Mouse (Mus musculus) testis, adult 2 months (tissue): ENCODE data around the gene Tmem62. TPM values are rescaled to one million over a fixed set of nuclear protein-coding genes. Genes with fewer than 3 reads are reported as not detected.
A peak's percentile ranks its signal among the peaks of the same experiment; 100 is the strongest.

ENCODE experiments used
- H3K27ac ChIP-seq: fragments of 200-500 bp; 2 replicates; pipeline ENCODE4 v1.5.1; 2012; ENCODE audit warnings: low read depth, low read length; ENCODE audit not compliant: control insufficient read depth, insufficient read depth
- H3K27me3 ChIP-seq: fragments of 200-500 bp; 2 replicates; pipeline ENCODE4 v1.6.1; 2012; ENCODE audit warnings: mild to moderate bottlenecking, low read length, moderate library complexity; ENCODE audit not compliant: control insufficient read depth, insufficient read depth
- H3K36me3 ChIP-seq: fragments of 200-500 bp; 2 replicates; pipeline ENCODE4 v1.6.1; 2012; ENCODE audit warnings: mild to moderate bottlenecking, low read length; ENCODE audit not compliant: control insufficient read depth, insufficient read depth
- H3K4me1 ChIP-seq: fragments of 200-500 bp; 2 replicates; pipeline ENCODE4 v1.6.1; 2012; ENCODE audit warnings: low read length; ENCODE audit not compliant: control insufficient read depth, insufficient read depth
- H3K4me3 ChIP-seq: fragments of 200-500 bp; 2 replicates; pipeline ENCODE4 v1.5.1; 2012; ENCODE audit warnings: low read depth, mild to moderate bottlenecking, low read length, moderate library complexity, mixed read lengths; ENCODE audit not compliant: control insufficient read depth
- CTCF ChIP-seq: fragments of 200-500 bp; IDR thresholded peaks from 2 replicates; pipeline ENCODE4 v1.5.1; 2012; ENCODE audit warnings: low read depth, mild to moderate bottlenecking, inconsistent platforms, low read length, moderate library complexity; ENCODE audit not compliant: control insufficient read depth, insufficient read depth, insufficient replicate concordance
- POLR2A ChIP-seq: fragments of 200-500 bp; IDR thresholded peaks from 2 replicates; pipeline ENCODE4 v1.6.1; 2012; ENCODE audit warnings: low read depth, mild to moderate bottlenecking, inconsistent platforms, low read length, moderate library complexity; ENCODE audit not compliant: control insufficient read depth
- polyA plus RNA-seq: library from polyadenylated mRNA; depleted of rRNA; stranded (reverse); fragments of >200 nt; gene quantifications from 2 replicates; pipeline ENCODE4 v1.2.3, GENCODE M21; 2012; rRNA removed

The Tmem62 gene
- polyA plus RNA-seq = 2.2 and 3.6 TPM in 2 replicates

DNA sequence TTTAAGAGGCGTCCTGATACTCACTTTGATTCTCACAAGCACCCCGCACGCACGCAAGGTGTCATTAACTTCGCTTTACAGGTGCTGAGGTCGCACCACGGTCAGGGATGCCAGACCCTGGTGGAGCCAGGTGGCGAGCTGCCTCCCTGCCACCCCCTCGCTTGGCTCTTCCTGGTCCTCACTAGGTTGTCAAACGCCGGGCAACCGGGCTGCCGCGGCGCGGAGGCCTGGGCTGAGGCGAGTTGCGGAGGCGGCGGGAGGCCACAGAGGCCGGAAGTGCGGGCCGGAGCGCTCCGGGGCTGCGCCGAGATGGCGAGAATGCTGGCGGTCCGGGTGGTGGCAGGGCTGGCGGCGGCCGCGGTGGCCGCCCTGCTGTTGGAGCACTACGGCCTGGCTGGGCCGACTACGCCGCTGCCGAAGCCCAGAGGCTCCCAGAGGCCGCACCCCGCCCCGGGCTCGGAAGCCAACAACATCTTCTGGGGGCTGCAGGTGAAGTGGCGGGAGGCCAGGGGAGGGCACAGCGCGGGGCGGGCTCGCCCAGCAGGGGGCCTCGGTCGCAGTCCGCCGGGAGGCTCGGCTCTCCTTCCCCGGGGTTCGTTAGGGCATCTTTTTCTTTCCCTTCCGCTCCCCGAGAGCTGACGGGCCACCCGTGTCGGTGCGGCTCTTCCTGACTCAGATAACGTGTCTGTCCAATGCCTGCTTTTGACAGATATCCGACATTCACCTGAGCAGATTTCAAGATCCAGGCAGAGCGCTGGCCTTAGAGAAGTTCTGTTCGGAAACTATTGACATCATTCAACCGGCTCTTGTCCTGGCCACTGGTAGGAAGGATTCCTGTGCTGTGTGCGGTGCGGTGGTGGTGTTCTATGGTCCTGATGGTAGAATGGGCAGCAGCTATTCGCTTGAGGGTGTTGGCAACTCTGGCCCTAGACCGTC lies at the start of gene Tmem62:
Gene Tmem62, plus strand, starts transcription at position 28 of the 936 bp plus-strand sequence.
- H3K4me1 ChIP-seq = peaks cover 10% of the 10 kb centered on the region
- H3K36me3 ChIP-seq = no peaks in the 10 kb centered on the region
- H3K27ac ChIP-seq = peak within 1 kb of the TSS; percentile 88
- peak within 1 kb of the TSS; percentile 95 for H3K4me3 ChIP-seq
- H3K27me3 ChIP-seq = no peaks in the 10 kb centered on the region
- no peak for TF ChIP-seq CTCF
- TF ChIP-seq POLR2A = peak; percentile 10; the same call in 1 of the 2 replicates

DNA sequence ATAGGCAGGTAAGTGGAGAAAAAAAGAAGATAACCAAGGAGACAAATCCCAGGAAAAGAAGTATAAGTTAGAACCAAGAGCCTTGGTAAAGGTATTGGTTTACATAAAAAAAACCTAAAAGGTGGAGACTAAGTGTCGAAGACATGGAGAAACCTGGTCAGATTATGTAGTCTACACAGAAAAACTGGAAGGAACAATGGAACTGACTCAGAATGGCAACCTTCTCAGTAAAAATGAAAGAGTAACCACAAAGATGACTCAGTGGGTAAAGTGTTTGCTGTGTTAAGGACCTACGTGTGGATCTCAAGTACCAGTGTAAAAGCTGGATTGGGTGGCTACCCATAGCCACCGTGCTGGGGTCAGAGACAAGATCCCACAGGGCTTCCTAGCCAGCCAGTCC lies 43.8 kb upstream of the Tmem62 start:
- no peak for TF ChIP-seq POLR2A
- no peak for TF ChIP-seq CTCF
- H3K4me1 ChIP-seq = no peaks in the 10 kb centered on the region

DNA sequence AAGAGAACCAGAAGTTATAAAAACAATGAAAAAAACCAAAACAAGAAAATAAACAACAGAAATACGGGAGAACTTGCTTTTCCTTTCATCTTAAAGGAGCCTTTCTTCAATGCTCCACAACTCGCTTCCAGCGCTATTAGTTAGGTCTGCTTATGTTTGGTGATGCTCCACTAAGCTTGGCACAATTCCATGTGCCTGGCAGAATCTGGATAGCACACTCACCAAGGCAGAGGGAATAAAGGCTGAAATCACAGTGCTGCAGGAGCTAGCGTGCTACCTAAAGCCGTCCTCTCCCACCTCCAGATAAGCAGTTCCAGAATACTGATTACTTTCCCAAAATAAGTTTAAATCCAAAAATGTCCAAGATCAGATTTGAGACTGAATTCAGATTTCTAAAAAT lies 25.6 kb upstream of the Tmem62 start:
- no peak for TF ChIP-seq CTCF
- no peak for TF ChIP-seq POLR2A
- H3K36me3 ChIP-seq = 0 out of 2 replicates have a peak, but pooled peaks cover under 1% of the 10 kb centered on the region
- no peak overlapping the region for H3K27ac ChIP-seq
- H3K4me3 ChIP-seq = no peak overlapping the region
- no peaks in the 10 kb centered on the region for H3K4me1 ChIP-seq
- H3K27me3 ChIP-seq = no peaks in the 10 kb centered on the region

More for the DNA sequence above, 43.8 kb upstream of the Tmem62 start:
- Histone ChIP-seq H3K27me3 (no peaks in the 10 kb centered on the region), H3K27ac (no peak overlapping the region), H3K4me3 (no peak overlapping the region), H3K36me3 (no peaks in the 10 kb centered on the region; the same call in 1 of the 2 replicates)

DNA sequence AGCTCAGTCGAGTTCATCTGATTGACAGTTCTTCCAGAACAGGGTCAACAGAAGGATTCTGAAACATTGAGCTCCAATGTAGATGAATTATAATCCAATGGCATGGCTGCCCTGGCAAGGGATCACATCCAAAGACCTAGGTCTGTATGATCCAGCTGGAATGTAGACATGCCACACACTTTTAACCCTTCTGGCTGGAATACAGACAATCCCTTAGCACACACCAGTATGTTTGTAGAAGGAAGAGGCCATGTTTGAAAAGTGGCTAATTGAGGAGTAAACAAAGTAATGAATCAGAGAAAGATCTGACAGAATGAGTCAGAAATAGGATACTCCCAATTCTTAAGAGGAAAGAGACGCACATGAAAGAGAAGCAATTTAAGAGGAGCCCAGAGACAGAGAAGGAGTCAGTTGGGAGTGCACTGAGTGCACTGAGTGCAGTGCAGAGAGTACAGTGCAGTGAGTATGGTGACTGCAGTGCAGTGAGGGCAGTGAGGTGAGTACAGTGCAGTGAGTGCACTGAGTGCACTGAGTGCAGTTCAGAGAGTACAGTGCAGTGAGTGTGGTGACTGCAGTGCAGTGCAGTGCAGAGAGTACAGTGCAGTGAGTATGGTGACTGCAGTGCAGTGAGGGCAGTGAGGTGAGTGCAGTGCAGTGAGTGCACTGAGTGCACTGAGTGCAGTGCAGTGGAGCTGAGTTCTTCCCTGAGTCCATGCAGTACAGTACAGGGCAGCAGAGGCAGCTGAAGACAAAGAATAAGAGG lies 24.5 kb upstream of the Tmem62 start:
- H3K27me3 ChIP-seq = no peaks in the 10 kb centered on the region
- no peaks in the 10 kb centered on the region for H3K4me1 ChIP-seq
- H3K27ac ChIP-seq = no peak overlapping the region
- no peaks in the 10 kb centered on the region for H3K36me3 ChIP-seq
- H3K4me3 ChIP-seq = no peak overlapping the region
- TF ChIP-seq POLR2A (no peak), CTCF (no peak)

DNA sequence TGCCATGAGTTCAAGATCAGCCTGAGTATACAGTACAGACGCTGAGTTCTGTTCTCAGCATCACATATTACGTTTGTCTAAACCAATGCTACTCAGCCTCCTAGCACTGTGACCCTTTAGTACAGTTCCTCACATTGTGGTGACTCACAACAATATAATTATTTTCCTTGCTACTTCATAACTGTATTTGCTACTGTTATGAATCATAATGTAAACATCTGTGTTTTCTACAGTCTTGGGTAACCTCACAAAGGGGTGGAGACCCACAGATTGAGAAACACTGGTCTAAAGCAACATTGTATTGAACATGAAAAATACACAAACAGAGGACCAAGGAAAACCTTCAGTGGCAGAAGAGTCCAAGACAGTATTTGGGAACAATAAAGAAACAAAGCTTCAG lies 17.5 kb upstream of the Tmem62 start:
- Histone ChIP-seq H3K36me3 (no peaks in the 10 kb centered on the region), H3K27ac (no peak overlapping the region)
- TF ChIP-seq POLR2A (no peak), CTCF (no peak)

DNA sequence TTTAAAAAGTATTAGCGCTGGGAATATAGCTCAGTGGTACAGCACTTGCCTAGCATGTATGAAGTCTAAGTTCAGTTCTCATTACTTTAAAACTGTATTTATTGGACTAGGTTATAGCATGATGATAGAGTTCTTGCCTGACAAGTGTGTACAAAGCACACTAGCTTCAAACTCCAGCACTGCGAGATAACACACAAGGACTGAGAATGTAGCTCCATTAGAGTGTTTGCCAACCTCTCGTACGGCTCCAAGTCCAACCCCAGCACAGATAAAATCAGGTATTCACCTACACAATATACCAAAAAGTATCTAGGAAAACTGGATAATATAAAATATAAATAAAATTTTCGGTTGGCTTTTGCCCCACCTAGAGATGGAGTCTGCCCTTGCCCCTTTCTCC lies 17.0 kb upstream of the Tmem62 start:
- TF ChIP-seq CTCF (no peak), POLR2A (no peak)
- H3K27ac ChIP-seq = no peak overlapping the region
- no peak overlapping the region for H3K4me3 ChIP-seq
- no peaks in the 10 kb centered on the region for H3K36me3 ChIP-seq
- no peaks in the 10 kb centered on the region for H3K27me3 ChIP-seq
- H3K4me1 ChIP-seq = no peaks in the 10 kb centered on the region

More for the DNA sequence above, 17.5 kb upstream of the Tmem62 start:
- Histone ChIP-seq H3K4me3 (no peak overlapping the region), H3K4me1 (no peaks in the 10 kb centered on the region), H3K27me3 (no peaks in the 10 kb centered on the region)

DNA sequence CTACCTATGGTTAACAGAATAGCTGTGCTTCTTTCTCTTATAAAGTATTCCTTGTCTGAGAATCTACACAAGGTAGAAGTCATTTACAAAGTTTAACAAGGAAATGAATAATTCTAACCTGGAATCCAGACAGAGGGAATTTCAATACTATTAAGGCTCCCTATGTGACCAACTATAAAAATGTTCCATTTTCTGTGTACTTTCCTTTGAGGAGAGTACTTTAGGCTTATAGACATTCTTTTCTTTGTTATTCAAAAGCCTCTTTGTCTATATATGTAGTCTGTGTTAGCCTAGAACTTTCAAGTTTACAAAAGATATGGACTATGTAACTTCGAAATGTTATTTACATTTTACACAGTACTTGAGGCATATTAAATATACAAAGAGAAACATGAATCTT lies 16.6 kb upstream of the Tmem62 start:
- Histone ChIP-seq H3K36me3 (no peaks in the 10 kb centered on the region), H3K27ac (no peak overlapping the region), H3K27me3 (no peaks in the 10 kb centered on the region), H3K4me1 (no peaks in the 10 kb centered on the region), H3K4me3 (no peak overlapping the region)
- TF ChIP-seq POLR2A (no peak), CTCF (no peak)
